Mouse (Mus musculus) kidney, adult 8-10 months (tissue): Measurements from ENCODE around the gene Supt3.
A peak's percentile ranks its signal among the peaks of the same experiment; 100 is the strongest.

Source experiments
- DNase-seq, 2 experiments: peaks; one replicate each; pipeline ENCODE4 v3.0.0; 2022

Supt3 gene

GRCm38 (mm10) chr17:44776738-44777270 is at the start of gene Supt3:
TSS of gene Supt3 (plus strand) at chr17:44777152.
- DNase-seq: peak; percentile 94

- no peak for DNase-seq
Measured at GRCm38 (mm10) chr17:44727675-44728074, 49.3 kb upstream of the Supt3 start.

- DNase-seq: no peak
Measured at GRCm38 (mm10) chr17:44728464-44728863, 48.5 kb upstream of the Supt3 start.

- no peak for DNase-seq
Measured at GRCm38 (mm10) chr17:44733544-44734310, 43.2 kb upstream of the Supt3 start.

- DNase-seq: peak; percentile 13 to 14
Measured at GRCm38 (mm10) chr17:44734501-44735222, 42.3 kb upstream of the Supt3 start.

- peak; percentile 14 to 26 for DNase-seq
Measured at GRCm38 (mm10) chr17:44735223-44735990, 41.5 kb upstream of the Supt3 start.

GRCm38 (mm10) chr17:44735991-44736561 is 40.9 kb upstream of the Supt3 start:
- DNase-seq: peak; percentile 14 to 51

- peak in 1 of 2 experiments; percentile 13 for DNase-seq
Measured at GRCm38 (mm10) chr17:44737275-44738120, 39.5 kb upstream of the Supt3 start.

- no peak for DNase-seq
Measured at GRCm38 (mm10) chr17:44738121-44738637, 38.8 kb upstream of the Supt3 start.

GRCm38 (mm10) chr17:44742246-44742645 is 34.7 kb upstream of the Supt3 start:
- DNase-seq: no peak

- no peak for DNase-seq
Measured at GRCm38 (mm10) chr17:44743780-44744179, 33.2 kb upstream of the Supt3 start.

GRCm38 (mm10) chr17:44745378-44745777 is 31.6 kb upstream of the Supt3 start:
- no peak for DNase-seq

- no peak for DNase-seq
Measured at GRCm38 (mm10) chr17:44766318-44766717, 10.6 kb upstream of the Supt3 start.

GRCm38 (mm10) chr17:44766975-44767374 is 10.0 kb upstream of the Supt3 start:
- no peak for DNase-seq

GRCm38 (mm10) chr17:44767375-44767774 is 9.6 kb upstream of the Supt3 start:
- DNase-seq: no peak

GRCm38 (mm10) chr17:44768522-44768921 is 8.4 kb upstream of the Supt3 start:
- no peak for DNase-seq

GRCm38 (mm10) chr17:44770871-44771270 is 6.1 kb upstream of the Supt3 start:
- DNase-seq: no peak

GRCm38 (mm10) chr17:44772576-44772975 is 4.4 kb upstream of the Supt3 start:
- DNase-seq: no peak

GRCm38 (mm10) chr17:44777337-44777804 is 419 bp downstream of the Supt3 start:
- DNase-seq: peak; percentile 52 to 59

- DNase-seq: no peak
Measured at GRCm38 (mm10) chr17:44778141-44778540, 1.2 kb downstream of the Supt3 start.

- DNase-seq: no peak
Measured at GRCm38 (mm10) chr17:44780353-44780752, 3.4 kb downstream of the Supt3 start.
